In the genomic region with DNA sequence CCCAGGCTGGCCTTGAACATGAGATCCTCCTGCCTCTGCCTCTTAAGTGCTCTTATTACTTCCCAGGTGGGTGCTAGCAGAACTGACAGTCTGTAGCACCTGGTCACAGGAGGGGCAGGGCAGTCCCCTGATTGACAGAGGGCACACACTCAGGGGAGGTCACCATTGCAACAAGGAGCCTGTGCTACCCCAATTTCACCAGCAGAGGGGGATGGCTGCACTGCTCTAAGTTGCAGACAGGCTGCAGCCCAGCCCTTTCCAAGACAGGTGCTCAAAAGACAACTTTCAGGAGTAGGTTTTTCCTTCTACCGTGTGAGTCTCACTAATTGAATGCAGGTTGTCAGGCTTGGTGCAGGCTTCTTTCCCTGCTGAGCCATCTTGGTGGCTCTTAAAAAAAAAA, we compare ENCODE assay signal across 8 mouse cellular contexts.
A peak's percentile ranks its signal among the peaks of the same experiment; 100 is the strongest.
DNase-seq lines count a peak whose midpoint lies in the region; ATAC-seq and TF ChIP-seq lines count a peak whose summit lies in the region.

No protein-coding gene starts in this region.

- TF ChIP-seq CTCF in testis, adult 2 months (IDR thresholded peaks at IDR 0.05; ENCODE audit: control insufficient read depth, insufficient read depth, insufficient replicate concordance, low read depth, low read length), result peak; percentile 88

- no peak overlapping the region for H3K27ac ChIP-seq in embryonic facial prominence, embryonic 14.5 days (replicated peaks; ENCODE audit: low read depth, low read length)
- no peak overlapping the region for H3K27ac ChIP-seq in liver, embryonic 11.5 days (ENCODE audit: low read depth, low read length)
- H3K27ac ChIP-seq in neural tube, embryonic 14.5 days (ENCODE audit: low read depth, low read length), result no peak overlapping the region
- H3K27ac ChIP-seq in testis, adult 2 months (ENCODE audit: control insufficient read depth, insufficient read depth, low read depth, low read length), result no peak overlapping the region

- no peaks in the 10 kb centered on the region for H3K4me1 ChIP-seq in embryonic facial prominence, embryonic 14.5 days (ENCODE audit: control insufficient read depth, insufficient read depth, low read length)
- H3K4me1 ChIP-seq in liver, embryonic 11.5 days (replicated peaks; ENCODE audit: control insufficient read depth, insufficient read depth, low read length), result no peaks in the 10 kb centered on the region
- peaks cover 19% of the 10 kb centered on the region; the same call in 1 of the 2 replicates for H3K4me1 ChIP-seq in neural tube, embryonic 14.5 days (ENCODE audit: control insufficient read depth, insufficient read depth, low read length)
- no peaks in the 10 kb centered on the region; the same call in 1 of the 2 replicates for H3K4me1 ChIP-seq in testis, adult 2 months (ENCODE audit: control insufficient read depth, insufficient read depth, low read length)

- no peak overlapping the region for H3K9ac ChIP-seq in embryonic facial prominence, embryonic 14.5 days (ENCODE audit: low read depth, low read length)
- H3K9ac ChIP-seq in liver, embryonic 11.5 days (ENCODE audit: low read depth, low read length), result no peak overlapping the region
- no peak overlapping the region for H3K9ac ChIP-seq in neural tube, embryonic 14.5 days (replicated peaks; ENCODE audit: low read depth, low read length)

- H3K9me3 ChIP-seq in embryonic facial prominence, embryonic 14.5 days (ENCODE audit: control insufficient read depth, low read length), result no peaks in the 10 kb centered on the region
- no peaks in the 10 kb centered on the region for H3K9me3 ChIP-seq in liver, embryonic 11.5 days (ENCODE audit: control insufficient read depth, low read length)
- no peaks in the 10 kb centered on the region for H3K9me3 ChIP-seq in neural tube, embryonic 14.5 days (ENCODE audit: control insufficient read depth, low read length)

- no peaks in the 10 kb centered on the region for H3K27me3 ChIP-seq in embryonic facial prominence, embryonic 14.5 days (replicated peaks; ENCODE audit: control insufficient read depth, insufficient read depth, low read length)
- H3K27me3 ChIP-seq in liver, embryonic 11.5 days (replicated peaks; ENCODE audit: control insufficient read depth, insufficient read depth, low read length), result no peaks in the 10 kb centered on the region
- no peaks in the 10 kb centered on the region for H3K27me3 ChIP-seq in neural tube, embryonic 14.5 days (ENCODE audit: control insufficient read depth, insufficient read depth, low read length)
- no peaks in the 10 kb centered on the region for H3K27me3 ChIP-seq in testis, adult 2 months (ENCODE audit: control insufficient read depth, insufficient read depth, low read length)

- H3K36me3 ChIP-seq in embryonic facial prominence, embryonic 14.5 days (ENCODE audit: control insufficient read depth, insufficient read depth, low read length), result no peaks in the 10 kb centered on the region
- no peaks in the 10 kb centered on the region for H3K36me3 ChIP-seq in liver, embryonic 11.5 days (ENCODE audit: control insufficient read depth, insufficient read depth, low read length)
- no peaks in the 10 kb centered on the region for H3K36me3 ChIP-seq in neural tube, embryonic 14.5 days (ENCODE audit: control insufficient read depth, insufficient read depth, low read length)
- no peaks in the 10 kb centered on the region for H3K36me3 ChIP-seq in testis, adult 2 months (ENCODE audit: control insufficient read depth, insufficient read depth, low read length)

- TF ChIP-seq POLR2A in testis, adult 2 months (IDR thresholded peaks at IDR 0.05; ENCODE audit: control insufficient read depth, low read depth, low read length), result no peak

- no peak overlapping the region for H3K4me2 ChIP-seq in embryonic facial prominence, embryonic 14.5 days (ENCODE audit: low read depth, low read length)
- no peak overlapping the region for H3K4me2 ChIP-seq in liver, embryonic 11.5 days
- no peak overlapping the region for H3K4me2 ChIP-seq in neural tube, embryonic 14.5 days (ENCODE audit: low read depth, low read length)

- no peak overlapping the region for H3K4me3 ChIP-seq in embryonic facial prominence, embryonic 14.5 days (ENCODE audit: low read depth, low read length)
- no peak overlapping the region for H3K4me3 ChIP-seq in liver, embryonic 11.5 days (ENCODE audit: low read depth, low read length)
- H3K4me3 ChIP-seq in neural tube, embryonic 14.5 days (ENCODE audit: low read depth, low read length), result no peak overlapping the region
- no peak overlapping the region for H3K4me3 ChIP-seq in testis, adult 2 months (ENCODE audit: control insufficient read depth, low read depth, low read length)

- peak; percentile 75 to 80 for DNase-seq in B cell, adult 2 months
- peak; percentile 79 for DNase-seq in adrenal gland, postnatal 25 days
- peak; percentile 87 for DNase-seq in embryonic facial prominence, embryonic 14.5 days (ENCODE audit: low spot score)
- peak; percentile 71 to 83 for DNase-seq in heart, adult 9 months (ENCODE audit: low spot score in 2 of 2)
- peak; percentile 87 for DNase-seq in kidney, adult 9 months
- DNase-seq in liver, embryonic 11.5 days (ENCODE audit: low spot score), result peak; percentile 63

- ATAC-seq in embryonic facial prominence, embryonic 14.5 days (ENCODE audit: low read depth), result peak; percentile 73
- no peak; the same call in 1 of the 2 replicates for ATAC-seq in liver, embryonic 11.5 days (replicated peaks; ENCODE audit: low FRiP score)
- peak; percentile 77 for ATAC-seq in neural tube, embryonic 14.5 days (ENCODE audit: low read depth)

- WGBS in embryonic facial prominence, embryonic 14.5 days, result 0% methylated on average over 1 of the region's 1 CpGs
- 19% methylated on average over 1 of the region's 1 CpGs for WGBS in liver, embryonic 11.5 days
- WGBS in neural tube, embryonic 14.5 days, result 4% methylated on average over 1 of the region's 1 CpGs
